Mouse (Mus musculus) gastrocnemius, postnatal 10 days (tissue): ENCODE data around the gene Ring1. TPM values are rescaled to one million over a fixed set of nuclear protein-coding genes. Genes with fewer than 3 reads are reported as not detected.
"Not testable (repeated sequence)": the region's sequence is repeated elsewhere in the genome, so short reads cannot be mapped to it uniquely, and the experiment has no call there.

Experiments
- DNase-seq: peaks from one replicate; pipeline ENCODE4 v3.0.0; 2021; ENCODE audit warnings: mixed read lengths
- total RNA-seq, 2 experiments: library from RNA; stranded (reverse); gene quantifications; 2 replicates each; pipeline ENCODE4 v1.2.3; 2021

Gene Ring1
- total RNA-seq, 2 experiments from 2014 or later: 13.4 to 18.0 TPM

- DNase-seq: no peak
Observed at GRCm38 (mm10) chr17:34029150-34029889, 4.8 kb upstream of the Ring1 start.

DNA sequence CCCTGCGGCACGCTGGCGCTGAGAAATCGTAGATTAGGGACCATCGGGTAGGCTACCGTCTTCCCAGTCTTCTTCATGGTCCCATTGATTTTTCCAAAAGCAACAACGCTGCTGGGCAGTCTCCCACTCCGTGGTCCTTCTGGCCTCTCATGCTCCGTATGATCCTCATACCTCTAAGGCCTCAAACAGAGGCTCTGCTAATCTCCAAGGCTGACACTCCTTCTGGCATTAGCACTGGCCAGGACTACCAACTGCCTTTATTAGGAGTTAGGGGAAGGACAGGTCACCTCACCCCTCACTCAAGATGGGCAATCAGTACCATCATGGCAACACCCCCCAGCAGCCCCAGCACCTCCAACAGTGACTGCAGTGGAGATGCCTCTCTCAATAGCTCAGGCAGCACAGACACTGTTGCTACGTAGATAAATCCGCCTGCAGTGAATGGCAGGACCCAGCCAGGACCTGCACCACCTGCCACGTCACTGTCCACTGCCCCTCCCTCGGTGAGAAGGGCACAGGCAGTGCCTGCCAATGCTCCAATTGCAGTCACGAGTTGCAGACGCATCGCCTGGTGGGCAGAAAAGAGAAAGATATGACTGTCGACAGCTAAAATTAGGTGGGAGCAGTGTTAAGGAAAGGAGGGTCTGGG is 4.1 kb upstream of the Ring1 start:
- peak; percentile 8 for DNase-seq

GRCm38 (mm10) chr17:34027656-34028223 is 3.3 kb upstream of the Ring1 start, which contains the start of gene H2-Ke6:
Gene H2-Ke6 (minus strand): TSS chr17:34028060.
- DNase-seq: peak; percentile 93

DNA sequence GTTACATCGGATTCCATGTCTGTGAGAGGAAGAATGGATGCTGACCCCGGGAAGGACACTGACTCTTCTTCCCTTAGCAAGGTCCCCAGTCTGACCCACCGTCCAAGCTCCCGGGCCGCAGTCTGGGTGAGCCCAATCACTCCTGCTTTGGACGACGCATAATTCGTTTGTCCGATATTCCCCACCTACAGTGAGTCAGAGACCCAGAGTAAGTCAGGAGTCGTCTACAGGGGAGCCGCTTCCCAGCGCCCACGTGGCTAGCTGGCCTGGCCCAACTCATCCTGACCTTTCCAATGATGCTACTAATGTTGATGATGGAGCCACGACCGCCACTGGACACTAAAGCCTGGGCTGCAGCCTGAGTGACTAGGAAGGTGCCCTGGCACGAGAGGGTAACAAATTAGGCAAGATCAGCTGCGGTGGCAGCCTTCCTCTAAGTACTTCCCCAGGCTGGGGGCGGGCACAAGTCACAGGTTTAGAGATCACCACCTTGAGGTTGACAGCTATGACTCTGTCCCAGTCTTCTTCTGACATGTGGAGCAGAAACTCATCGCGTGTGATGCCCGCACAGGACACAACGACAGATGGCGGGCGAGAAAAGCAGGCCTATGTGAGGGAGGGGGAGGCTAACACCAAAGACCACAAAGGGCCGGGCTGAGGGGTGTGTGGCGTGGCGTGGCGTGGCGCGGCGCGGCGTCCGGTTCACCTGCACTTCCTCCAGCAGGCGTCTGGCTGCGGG is 2.6 kb upstream of the Ring1 start:
- peak; percentile 18 for DNase-seq

- DNase-seq: no peak
Observed at GRCm38 (mm10) chr17:34026221-34026620, 1.7 kb upstream of the Ring1 start.

- DNase-seq: peak; percentile 11
Observed at GRCm38 (mm10) chr17:34025756-34026151, 1.3 kb upstream of the Ring1 start.

DNA sequence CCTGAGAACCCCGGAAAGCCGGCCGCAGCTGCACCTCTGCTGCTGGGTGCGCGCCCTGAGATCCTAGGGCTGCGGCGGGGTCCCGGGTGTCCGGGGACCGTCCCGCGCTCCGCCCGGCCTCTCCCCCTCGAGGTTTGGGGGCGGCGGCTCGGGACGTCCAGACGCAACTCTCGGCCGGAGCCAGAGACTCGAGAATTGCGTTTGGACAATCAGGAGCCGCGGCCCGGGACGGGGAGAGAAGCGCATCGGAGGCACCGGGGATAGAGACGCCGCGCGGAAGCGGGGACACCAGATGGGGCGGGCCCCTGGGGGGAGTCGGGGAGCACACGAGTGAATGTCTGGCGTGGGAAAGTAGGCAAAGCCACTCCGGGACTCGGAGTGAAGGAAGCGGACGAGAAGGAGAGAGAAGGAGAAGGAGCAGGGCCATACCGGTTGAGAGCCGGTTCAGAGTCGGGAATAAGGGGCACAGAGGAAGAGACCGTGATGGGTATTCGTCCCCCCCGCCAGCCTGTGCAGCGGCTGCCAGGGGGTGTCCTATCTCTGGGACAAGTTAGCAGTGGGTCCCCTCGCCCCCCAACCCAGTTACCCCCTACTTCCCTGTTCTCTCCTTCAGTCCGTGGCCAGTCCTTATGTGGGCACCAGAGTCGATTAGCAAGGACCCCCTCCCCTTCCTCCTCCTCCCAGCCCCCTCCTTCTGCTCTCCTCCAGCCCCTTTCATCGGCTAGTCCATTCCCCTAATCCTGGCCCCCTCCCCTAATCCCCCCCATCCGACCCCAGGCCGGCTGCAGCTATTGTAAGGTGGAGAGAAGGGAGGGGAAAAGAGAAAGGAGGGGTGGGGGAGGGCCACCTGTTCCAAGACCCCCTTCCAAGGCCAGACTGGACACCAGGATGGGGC is 628 bp upstream of the Ring1 start:
- DNase-seq: peak; percentile 67

GRCm38 (mm10) chr17:34023678-34024077 is 802 bp downstream of the Ring1 start:
- no peak for DNase-seq

DNA sequence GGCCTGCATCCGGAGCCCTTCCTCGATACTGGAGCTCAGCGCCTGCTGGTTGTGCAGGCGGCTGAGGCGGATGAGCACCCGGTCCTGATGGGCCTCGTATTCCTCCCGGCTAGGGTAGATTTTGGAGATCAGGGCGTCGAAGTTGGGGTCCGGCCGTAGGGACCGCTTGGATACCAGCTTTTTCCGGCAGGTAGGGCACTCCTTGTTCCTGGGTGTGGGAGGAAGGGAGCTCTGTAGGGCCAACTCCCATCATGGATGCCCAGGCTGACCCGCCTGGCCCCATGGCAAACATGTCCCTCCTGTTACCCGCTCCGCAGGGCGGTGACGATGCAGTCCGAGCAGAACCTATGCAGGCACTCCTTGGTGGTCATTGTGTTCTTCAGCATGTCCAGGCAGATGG is 1.5 kb downstream of the Ring1 start:
- DNase-seq: peak; percentile 8

DNA sequence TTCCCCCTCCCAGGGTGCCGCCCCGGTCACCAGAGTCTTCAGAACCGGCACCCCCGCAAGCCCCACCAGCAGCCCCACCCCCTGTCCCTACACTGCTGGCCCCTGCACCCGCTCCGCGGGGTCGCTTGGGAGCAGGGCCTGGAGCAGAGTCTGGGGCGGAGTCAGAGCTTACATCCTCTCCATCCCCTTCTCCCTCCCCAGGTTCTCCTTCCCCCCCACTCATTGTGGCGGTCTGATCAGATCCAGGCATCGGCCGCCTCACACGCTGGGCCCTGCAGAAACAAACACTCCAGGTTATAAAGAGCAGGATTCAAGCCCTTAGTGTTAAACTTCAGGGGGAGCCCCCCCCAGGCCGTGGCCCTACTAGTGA is 2.1 kb downstream of the Ring1 start:
- no peak for DNase-seq

GRCm38 (mm10) chr17:34021539-34022413 is 2.7 kb downstream of the Ring1 start:
- peak; percentile 13 for DNase-seq

DNA sequence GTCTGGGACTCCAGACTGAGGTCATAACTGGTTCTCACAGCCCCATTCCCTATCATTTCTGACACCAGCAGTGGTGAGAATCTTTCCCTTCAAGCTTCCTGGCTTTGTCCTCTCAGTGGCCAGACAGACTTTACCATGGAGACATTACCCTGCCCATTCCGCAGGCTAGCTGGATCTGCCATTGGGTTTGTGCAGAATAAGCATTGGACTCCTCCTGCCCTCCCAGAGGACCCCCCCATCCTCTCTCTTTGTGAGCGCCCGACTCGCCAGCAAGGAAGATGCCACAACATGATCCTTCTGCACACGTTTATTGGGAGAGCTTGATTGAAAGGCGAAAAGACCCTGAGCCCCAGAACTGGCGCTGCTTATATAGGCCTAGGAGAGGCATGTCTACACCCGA is 11.0 kb downstream of the Ring1 start:
- no peak for DNase-seq

DNA sequence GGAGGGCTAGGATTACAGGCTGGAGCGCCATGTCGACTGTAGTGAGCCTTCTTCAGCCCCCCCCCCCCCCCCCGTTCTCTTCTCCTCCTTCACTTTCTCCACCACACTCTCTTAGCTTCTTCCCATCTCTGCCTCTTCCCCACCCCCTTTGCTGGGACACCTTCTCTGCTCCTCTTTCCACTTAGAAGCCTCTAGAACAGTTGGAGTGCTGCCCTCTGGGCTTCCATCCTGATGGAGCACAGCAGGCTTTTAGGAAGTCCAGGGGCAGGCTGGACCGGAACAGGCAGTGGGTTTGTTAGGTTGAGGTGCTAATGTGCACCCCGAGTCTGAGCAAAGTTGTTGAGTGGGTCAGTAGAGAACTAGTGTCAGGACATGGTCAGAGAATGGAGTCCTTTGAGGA is 14.3 kb downstream of the Ring1 start:
- DNase-seq: no peak

DNA sequence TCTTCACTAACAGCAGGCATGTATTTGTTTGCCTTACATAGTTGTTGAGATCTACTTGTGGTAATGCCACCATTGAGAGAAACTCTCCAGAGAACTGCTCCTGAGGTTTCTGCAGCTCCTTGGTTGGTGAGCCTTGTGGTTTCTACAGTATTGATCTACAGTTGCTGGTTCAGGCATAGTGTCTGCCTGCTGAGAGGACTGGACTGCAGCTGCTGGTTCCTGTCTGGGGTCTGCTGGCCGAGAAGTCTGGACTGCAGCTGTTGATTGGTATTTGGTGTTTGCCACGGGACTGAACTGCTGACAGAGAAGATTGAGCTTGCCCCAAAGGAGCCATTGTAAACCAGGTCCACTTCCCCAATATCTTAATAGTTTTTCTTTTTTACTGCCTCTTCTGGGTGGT is 17.9 kb downstream of the Ring1 start:
- DNase-seq: no peak

- DNase-seq: no peak
Observed at GRCm38 (mm10) chr17:34003426-34003825, 21.1 kb downstream of the Ring1 start.

- DNase-seq: not testable (repeated sequence)
Observed at GRCm38 (mm10) chr17:34000796-34001195, 23.7 kb downstream of the Ring1 start.

- peak; percentile 80 for DNase-seq
Observed at GRCm38 (mm10) chr17:34000150-34000537, 24.3 kb downstream of the Ring1 start, which contains the start of gene H2-K1. Gene H2-K1 (minus strand): TSS chr17:34000347.

DNA sequence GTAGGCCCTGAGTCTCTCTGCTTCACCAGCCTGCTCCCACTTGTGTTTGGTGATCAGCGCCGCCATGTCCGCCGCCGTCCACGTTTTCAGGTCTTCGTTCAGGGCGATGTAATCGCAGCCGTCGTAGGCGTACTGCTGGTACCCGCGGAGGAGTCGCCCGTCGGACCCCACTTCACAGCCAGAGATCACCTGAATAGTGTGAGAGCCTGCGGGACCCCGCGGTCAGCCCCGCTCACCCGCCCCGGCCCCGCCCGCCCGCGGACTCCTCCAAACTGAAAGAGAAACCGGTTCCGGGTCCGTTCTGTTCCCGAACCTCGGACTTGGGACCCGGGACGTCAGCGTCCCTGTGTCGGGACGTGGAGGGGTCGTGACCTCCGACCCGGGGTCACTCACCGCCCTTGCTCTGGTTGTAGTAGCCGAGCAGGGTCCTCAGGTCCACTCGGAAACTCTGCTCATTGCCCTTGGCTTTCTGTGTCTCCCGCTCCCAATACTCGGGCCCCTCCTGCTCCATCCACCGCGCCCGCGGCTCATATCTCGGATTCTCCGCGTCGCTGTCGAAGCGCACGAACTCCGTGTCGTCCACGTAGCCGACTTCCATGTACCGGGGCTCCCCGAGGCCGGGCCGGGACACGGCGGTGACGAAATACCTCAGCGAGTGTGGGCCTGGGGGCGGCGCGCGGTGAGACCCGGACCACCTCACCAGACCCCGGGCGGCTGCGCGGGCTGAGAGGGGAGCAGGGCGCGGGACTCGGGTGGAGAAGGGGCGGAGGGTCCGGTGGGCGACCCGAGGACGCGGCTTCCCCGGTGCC is 24.9 kb downstream of the Ring1 start:
- peak; percentile 42 for DNase-seq

GRCm38 (mm10) chr17:33998697-33999096 is 25.8 kb downstream of the Ring1 start:
- DNase-seq: not testable (repeated sequence)

GRCm38 (mm10) chr17:33997025-33997424 is 27.5 kb downstream of the Ring1 start:
- DNase-seq: not testable (repeated sequence)
